Mouse (Mus musculus): ENCODE data around the gene Colca2.

The Colca2 gene

GRCm38 (mm10) chr9:51278500-51279381 is at the start of gene Colca2:
TSS of gene Colca2 (minus strand) at chr9:51278569.
- no peak for DNase-seq (ENCODE audit: low read depth in 1 of 2, low spot score in 2 of 2)

DNA sequence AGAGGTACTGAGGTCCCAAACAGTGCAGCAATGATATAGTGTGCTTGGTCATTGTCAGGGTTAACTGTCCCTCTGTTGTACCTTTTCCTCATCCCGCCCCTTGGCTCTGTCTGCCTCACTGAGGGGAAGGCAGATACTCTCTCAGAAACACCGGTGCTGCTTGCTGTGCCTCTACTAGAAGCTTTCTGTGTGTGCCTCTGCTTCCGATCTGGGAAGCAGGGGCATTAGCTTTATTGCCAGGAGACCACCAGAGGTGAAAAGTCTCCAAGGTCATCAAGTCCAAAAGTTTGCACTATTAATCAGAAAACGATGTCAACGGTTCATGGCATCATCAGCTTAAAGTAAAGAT is 49.2 kb upstream of the Colca2 start:
- DNase-seq (ENCODE audit: low read depth in 1 of 2, low spot score in 2 of 2), result no peak

DNA sequence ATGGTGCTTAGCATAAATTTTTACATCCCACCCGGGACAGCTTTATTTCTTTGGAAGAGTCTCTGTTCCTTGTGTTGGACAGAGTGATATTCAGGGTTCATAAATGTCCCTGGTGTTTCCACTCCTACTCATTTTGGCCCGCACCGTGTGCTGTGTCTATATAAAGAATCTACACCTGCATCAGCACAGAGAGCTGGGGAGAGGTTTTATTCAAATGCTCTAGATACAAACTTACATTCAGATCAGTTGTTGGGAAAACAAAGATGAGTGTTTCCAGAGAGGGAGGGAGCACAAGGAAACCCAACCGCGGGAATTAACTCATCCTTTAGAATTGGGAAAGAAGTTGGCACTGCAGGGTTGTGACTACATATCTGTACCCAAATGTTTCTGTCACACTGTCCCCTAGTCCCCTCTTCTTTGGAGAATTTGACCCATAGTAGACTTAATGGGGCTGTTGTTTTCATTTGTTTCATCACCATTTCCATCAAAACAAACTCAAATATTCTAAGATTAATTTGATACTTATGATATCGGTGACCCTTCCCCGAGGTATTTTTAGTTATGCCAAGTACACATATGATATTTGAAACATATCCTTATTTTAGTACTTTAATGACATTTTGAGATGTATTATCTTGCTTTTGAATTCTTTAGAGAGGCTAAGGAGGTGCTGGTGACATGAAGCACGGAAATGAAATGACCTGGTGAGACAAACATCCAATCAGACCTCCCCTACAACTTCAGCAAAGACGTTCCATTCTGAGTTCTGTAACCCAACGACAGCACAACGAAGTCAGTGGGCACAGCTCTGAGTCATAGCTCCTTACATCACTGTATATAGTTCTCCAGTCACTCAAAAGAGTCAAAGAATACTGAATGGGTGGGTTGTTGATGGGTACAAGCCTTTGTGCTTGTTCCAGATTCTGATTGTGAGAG is 48.5 kb upstream of the Colca2 start:
- DNase-seq (ENCODE audit: low read depth in 1 of 2, low spot score in 2 of 2), result no peak

DNA sequence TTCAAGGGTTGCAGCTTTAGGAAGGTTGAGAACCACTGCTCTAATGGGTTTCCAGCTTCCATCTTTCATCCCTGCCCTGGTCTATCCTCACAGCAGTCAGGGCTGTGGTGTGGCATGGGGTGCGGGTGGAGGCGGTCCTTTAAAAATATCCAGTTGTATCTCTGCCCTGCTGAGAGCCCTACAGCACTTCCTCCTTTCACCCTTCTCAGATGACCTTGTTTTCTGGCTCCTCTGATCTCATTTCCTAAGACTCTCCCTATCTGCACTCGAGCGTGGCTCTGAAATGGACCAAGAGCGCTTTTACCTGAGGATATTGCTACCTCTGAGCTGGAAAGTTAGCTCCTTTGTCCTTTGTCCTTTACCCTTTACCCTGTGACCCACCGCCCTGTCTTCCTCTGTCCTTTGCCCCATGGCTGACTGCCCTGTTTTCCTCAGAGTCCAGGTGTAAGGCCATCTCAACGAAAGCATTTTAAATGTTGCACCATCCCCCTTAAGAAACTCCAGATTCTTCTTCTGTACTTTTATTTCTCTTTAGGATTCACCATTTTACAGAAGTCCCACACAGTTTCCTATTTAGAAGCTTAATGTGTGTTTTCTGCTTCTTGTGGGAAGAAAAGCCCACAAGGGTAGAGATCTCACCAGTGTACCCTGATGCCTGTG is 46.2 kb upstream of the Colca2 start:
- no peak for DNase-seq (ENCODE audit: low read depth in 1 of 2, low spot score in 2 of 2)

GRCm38 (mm10) chr9:51320096-51320495 is 41.7 kb upstream of the Colca2 start:
- DNase-seq (ENCODE audit: low read depth in 1 of 2, low spot score in 2 of 2), result no peak

DNA sequence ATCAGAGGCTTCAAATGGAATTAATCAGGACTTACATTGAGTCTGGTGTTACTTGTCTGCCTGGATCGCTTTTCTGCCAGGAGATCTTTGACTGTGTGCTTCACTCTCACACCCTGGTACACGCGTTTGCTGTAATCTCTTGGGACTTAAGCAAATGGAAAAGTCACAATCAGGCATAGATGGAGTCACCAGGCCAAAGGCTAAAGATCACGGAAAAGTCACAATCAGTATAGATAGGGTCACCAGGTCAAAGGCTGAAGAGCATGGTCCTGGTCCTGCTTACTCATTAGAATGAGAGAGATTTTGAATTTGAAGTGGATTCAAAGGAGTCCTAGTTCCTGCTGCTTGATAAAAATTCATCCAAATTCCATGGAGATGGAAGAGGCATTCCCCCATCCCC is 39.9 kb upstream of the Colca2 start:
- DNase-seq (ENCODE audit: low read depth in 1 of 2, low spot score in 2 of 2), result no peak

DNA sequence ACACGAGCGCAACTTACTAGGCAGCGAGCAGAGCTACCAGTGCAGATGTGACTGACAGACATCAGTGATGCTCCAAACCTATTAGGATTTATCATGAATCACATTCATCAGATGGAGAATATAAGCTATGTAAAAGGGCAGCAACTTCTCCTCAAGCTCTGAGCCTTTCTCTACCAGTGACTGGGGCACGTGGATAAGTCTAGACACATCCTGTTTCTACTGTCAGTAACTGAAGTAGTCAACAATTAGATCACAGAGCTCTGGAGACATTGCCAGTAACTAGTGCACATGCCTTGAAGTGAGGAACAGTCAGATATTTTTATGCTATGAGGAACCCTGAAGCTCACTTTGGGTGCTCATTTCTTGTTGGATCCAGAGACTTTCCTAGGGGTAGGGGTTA is 39.0 kb upstream of the Colca2 start:
- no peak for DNase-seq (ENCODE audit: low read depth in 1 of 2, low spot score in 2 of 2)

DNA sequence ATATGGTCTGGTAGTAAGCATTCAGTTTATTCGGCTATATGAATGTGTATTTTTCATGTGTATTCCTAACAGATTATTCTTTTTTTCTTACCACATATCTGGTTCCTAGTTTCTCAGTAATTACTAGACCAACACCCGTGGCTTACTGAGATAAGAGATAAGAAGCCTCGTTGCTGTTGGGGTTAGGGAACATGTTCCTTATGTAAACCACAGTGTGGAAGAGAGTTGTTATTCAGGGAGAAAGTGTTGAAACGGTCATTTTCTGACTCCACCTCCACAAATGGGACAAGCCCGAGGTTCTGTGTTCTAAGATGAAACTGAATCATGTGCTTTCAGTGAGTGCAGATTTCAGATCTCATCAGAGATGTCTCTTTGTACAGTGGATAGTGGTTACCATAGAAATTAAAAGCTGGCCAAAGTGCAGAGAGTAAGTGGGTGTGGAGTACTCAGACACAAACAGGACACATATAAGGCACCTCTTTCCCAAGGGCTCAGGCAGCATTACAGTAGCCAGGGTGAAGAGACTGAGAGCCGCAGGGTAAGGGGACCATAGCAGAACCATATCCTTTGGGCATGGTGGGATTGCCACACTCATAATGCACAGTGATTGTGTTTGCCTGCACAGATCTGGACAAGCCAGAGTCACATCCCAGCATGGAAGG is 37.2 kb upstream of the Colca2 start:
- DNase-seq (ENCODE audit: low read depth in 1 of 2, low spot score in 2 of 2), result no peak

GRCm38 (mm10) chr9:51312554-51313317 is 34.4 kb upstream of the Colca2 start:
- no peak for DNase-seq (ENCODE audit: low read depth in 1 of 2, low spot score in 2 of 2)

GRCm38 (mm10) chr9:51310515-51310914 is 32.1 kb upstream of the Colca2 start:
- no peak for DNase-seq (ENCODE audit: low read depth in 1 of 2, low spot score in 2 of 2)

- no peak for DNase-seq (ENCODE audit: low read depth in 1 of 2, low spot score in 2 of 2)
These were observed 28.0 kb upstream of the Colca2 start for GRCm38 (mm10) chr9:51306351-51306750.

- DNase-seq (ENCODE audit: low read depth in 1 of 2, low spot score in 2 of 2), result no peak
These were observed 26.8 kb upstream of the Colca2 start for GRCm38 (mm10) chr9:51305146-51305545.

GRCm38 (mm10) chr9:51303980-51304379 is 25.6 kb upstream of the Colca2 start:
- no peak for DNase-seq (ENCODE audit: low read depth in 1 of 2, low spot score in 2 of 2)

GRCm38 (mm10) chr9:51293541-51293940 is 15.2 kb upstream of the Colca2 start:
- DNase-seq (ENCODE audit: low read depth in 1 of 2, low spot score in 2 of 2), result no peak

- DNase-seq (ENCODE audit: low read depth in 1 of 2, low spot score in 2 of 2), result no peak
These were observed 14.3 kb upstream of the Colca2 start for GRCm38 (mm10) chr9:51292674-51293073.

- DNase-seq (ENCODE audit: low read depth in 1 of 2, low spot score in 2 of 2), result no peak
These were observed 12.6 kb upstream of the Colca2 start for GRCm38 (mm10) chr9:51290980-51291379.

GRCm38 (mm10) chr9:51286079-51286478 is 7.7 kb upstream of the Colca2 start:
- DNase-seq (ENCODE audit: low read depth in 1 of 2, low spot score in 2 of 2), result no peak

DNA sequence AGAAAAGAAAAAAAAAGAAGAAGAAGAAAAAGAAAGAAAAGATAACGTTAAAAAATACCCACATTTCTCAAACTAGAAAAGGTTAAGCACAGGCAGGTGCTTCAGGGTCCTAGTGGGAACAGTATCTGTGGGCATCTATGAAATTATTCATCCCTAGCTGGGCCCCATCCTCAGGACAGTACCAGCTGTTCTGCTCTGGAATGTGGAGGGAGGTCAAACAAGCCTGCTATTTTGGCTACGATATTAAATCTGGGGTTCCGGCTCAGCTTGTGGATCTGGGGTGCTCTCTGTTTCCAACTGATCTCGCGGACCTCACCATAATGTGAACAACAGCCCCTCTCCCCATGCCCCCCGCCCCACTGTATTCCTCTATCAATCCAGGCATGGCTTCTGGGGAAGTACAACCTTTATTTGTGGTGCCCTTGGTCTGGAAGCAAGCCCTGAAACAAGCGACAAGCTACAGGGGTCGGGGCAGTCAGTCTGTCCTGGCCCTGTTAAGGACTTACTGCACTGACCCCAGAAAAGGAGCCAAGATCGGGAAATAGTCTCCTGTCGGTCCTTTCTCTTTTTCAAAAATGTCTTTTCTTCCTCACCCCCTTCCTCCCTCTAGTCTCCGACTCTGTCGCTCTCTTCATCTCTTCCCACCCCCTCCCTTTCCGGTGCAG is 403 bp downstream of the Colca2 start:
- DNase-seq (ENCODE audit: low read depth in 1 of 2, low spot score in 2 of 2), result no peak

DNA sequence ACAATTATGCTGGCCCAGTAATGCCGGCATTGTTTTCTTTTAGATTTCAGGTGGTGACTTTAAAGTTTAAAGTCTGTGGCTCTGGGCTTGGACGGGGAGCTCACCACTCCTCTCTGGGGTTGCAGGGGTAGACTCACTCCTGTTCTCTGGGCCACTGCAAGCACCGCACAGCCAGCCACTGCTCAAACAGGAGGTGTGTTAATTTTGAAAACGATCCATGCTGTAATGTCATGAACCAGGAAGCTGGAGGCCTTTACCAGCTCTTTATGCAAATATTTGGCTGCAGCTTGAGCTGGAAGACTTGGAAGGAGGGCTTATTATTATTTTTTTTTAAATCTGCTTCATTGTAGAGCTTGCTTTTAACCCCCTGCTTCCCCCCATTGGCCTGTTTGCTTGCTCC is 3.7 kb downstream of the Colca2 start:
- DNase-seq (ENCODE audit: low read depth in 1 of 2, low spot score in 2 of 2), result no peak

All from monocyte, adult 2 months (primary cell).